Mouse (Mus musculus): ENCODE results near the gene Hsp90b1. TPM values are rescaled to one million over a fixed set of nuclear protein-coding genes. Genes with fewer than 3 reads are reported as not detected.
"Not testable (repeated sequence)": the region's sequence is repeated elsewhere in the genome, so short reads cannot be mapped to it uniquely, and the experiment has no call there.

The Hsp90b1 gene
- polyA plus RNA-seq, 1 experiment from 2014 or later: 756 TPM

- H3K4me1 ChIP-seq (ENCODE audit: control insufficient read depth, insufficient read depth, low read length): peaks cover 17% of the 10 kb centered on the region
- H3K4me2 ChIP-seq (ENCODE audit: low read depth, low read length): 0 out of 2 replicates have a peak overlapping the region, but pooled peaks have one; percentile 67
- peak overlapping the region; percentile 98; the same call in 1 of the 2 replicates for H3K27ac ChIP-seq (ENCODE audit: low read length)
- H3K4me3 ChIP-seq (ENCODE audit: low read length): no peak overlapping the region
- ATAC-seq: no peak
- H3K9ac ChIP-seq (ENCODE audit: low read depth, low read length): no peak overlapping the region
- H3K27me3 ChIP-seq (replicated peaks; ENCODE audit: control insufficient read depth, insufficient read depth, low read length): no peaks in the 10 kb centered on the region
- WGBS: 79% methylated on average over 3 of the region's 3 CpGs
- no peaks in the 10 kb centered on the region for H3K36me3 ChIP-seq (ENCODE audit: control insufficient read depth, insufficient read depth, low read length)
- H3K9me3 ChIP-seq (ENCODE audit: control insufficient read depth, low read length): no peaks in the 10 kb centered on the region
These were observed 1.8 kb upstream of the Hsp90b1 start for GRCm38 (mm10) chr10:86707134-86707533.

- H3K4me2 ChIP-seq (ENCODE audit: low read depth, low read length): peak overlapping the region; percentile 67
- 3% methylated on average over 33 of the region's 33 CpGs for WGBS
These were observed 828 bp upstream of the Hsp90b1 start for GRCm38 (mm10) chr10:86705922-86706752.

GRCm38 (mm10) chr10:86704589-86705191, 619 bp downstream of the Hsp90b1 start:
- no peaks in the 10 kb centered on the region for H3K9me3 ChIP-seq (ENCODE audit: control insufficient read depth, low read length)
- ATAC-seq: peak; percentile 8
- under 1% methylated on average over 33 of the region's 33 CpGs for WGBS
- peak overlapping the region; percentile 92 for H3K27ac ChIP-seq (ENCODE audit: low read length)
- H3K4me3 ChIP-seq (ENCODE audit: low read length): peak overlapping the region; percentile 90
- H3K9ac ChIP-seq (ENCODE audit: low read depth, low read length): peak overlapping the region; percentile 98
- peaks cover 10% of the 10 kb centered on the region; the same call in 1 of the 2 replicates for H3K36me3 ChIP-seq (ENCODE audit: control insufficient read depth, insufficient read depth, low read length)
- peak overlapping the region; percentile 73 for H3K4me2 ChIP-seq (ENCODE audit: low read depth, low read length)
- peaks cover 35% of the 10 kb centered on the region for H3K4me1 ChIP-seq (ENCODE audit: control insufficient read depth, insufficient read depth, low read length)
- H3K27me3 ChIP-seq (replicated peaks; ENCODE audit: control insufficient read depth, insufficient read depth, low read length): no peaks in the 10 kb centered on the region

More at GRCm38 (mm10) chr10:86705922-86706752, 828 bp upstream of the Hsp90b1 start:
- Histone ChIP-seq H3K9me3 (ENCODE audit: control insufficient read depth, low read length) (no peaks in the 10 kb centered on the region), H3K27me3 (replicated peaks; ENCODE audit: control insufficient read depth, insufficient read depth, low read length) (no peaks in the 10 kb centered on the region), H3K27ac (ENCODE audit: low read length) (peak overlapping the region; percentile 98), H3K9ac (ENCODE audit: low read depth, low read length) (peak overlapping the region; percentile 77), H3K4me3 (ENCODE audit: low read length) (peak overlapping the region; percentile 90), H3K4me1 (ENCODE audit: control insufficient read depth, insufficient read depth, low read length) (peaks cover 24% of the 10 kb centered on the region), H3K36me3 (ENCODE audit: control insufficient read depth, insufficient read depth, low read length) (peaks cover 5% of the 10 kb centered on the region; the same call in 1 of the 2 replicates)
- peak; percentile 89 for ATAC-seq

GRCm38 (mm10) chr10:86704141-86704540, 1.2 kb downstream of the Hsp90b1 start:
- Histone ChIP-seq H3K36me3 (ENCODE audit: control insufficient read depth, insufficient read depth, low read length) (peaks cover 10% of the 10 kb centered on the region; the same call in 1 of the 2 replicates), H3K27me3 (replicated peaks; ENCODE audit: control insufficient read depth, insufficient read depth, low read length) (no peaks in the 10 kb centered on the region), H3K4me3 (ENCODE audit: low read length) (peak overlapping the region; percentile 90), H3K9ac (ENCODE audit: low read depth, low read length) (peak overlapping the region; percentile 98), H3K27ac (ENCODE audit: low read length) (no peak overlapping the region), H3K9me3 (ENCODE audit: control insufficient read depth, low read length) (no peaks in the 10 kb centered on the region), H3K4me1 (ENCODE audit: control insufficient read depth, insufficient read depth, low read length) (peaks cover 35% of the 10 kb centered on the region), H3K4me2 (ENCODE audit: low read depth, low read length) (peak overlapping the region; percentile 73)
- ATAC-seq: no peak
- WGBS: 2% methylated on average over 8 of the region's 8 CpGs

- no peaks in the 10 kb centered on the region for H3K27me3 ChIP-seq (replicated peaks; ENCODE audit: control insufficient read depth, insufficient read depth, low read length)
- H3K4me2 ChIP-seq (ENCODE audit: low read depth, low read length): peak overlapping the region; percentile 73
- ATAC-seq: no peak
- peak overlapping the region; percentile 90 for H3K4me3 ChIP-seq (ENCODE audit: low read length)
- 60% methylated on average over 4 of the region's 4 CpGs for WGBS
- H3K27ac ChIP-seq (ENCODE audit: low read length): no peak overlapping the region
- no peaks in the 10 kb centered on the region for H3K9me3 ChIP-seq (ENCODE audit: control insufficient read depth, low read length)
- H3K36me3 ChIP-seq (ENCODE audit: control insufficient read depth, insufficient read depth, low read length): peaks cover 13% of the 10 kb centered on the region; the same call in 1 of the 2 replicates
- peak overlapping the region; percentile 98 for H3K9ac ChIP-seq (ENCODE audit: low read depth, low read length)
- peaks cover 35% of the 10 kb centered on the region for H3K4me1 ChIP-seq (ENCODE audit: control insufficient read depth, insufficient read depth, low read length)
These were observed 1.9 kb downstream of the Hsp90b1 start for GRCm38 (mm10) chr10:86703375-86703774.

- 56% methylated on average over 4 of the region's 4 CpGs for WGBS
- Histone ChIP-seq H3K27me3 (replicated peaks; ENCODE audit: control insufficient read depth, insufficient read depth, low read length) (no peaks in the 10 kb centered on the region), H3K36me3 (ENCODE audit: control insufficient read depth, insufficient read depth, low read length) (peaks cover 17% of the 10 kb centered on the region; the same call in 1 of the 2 replicates), H3K4me3 (ENCODE audit: low read length) (peak overlapping the region; percentile 30), H3K9ac (ENCODE audit: low read depth, low read length) (no peak overlapping the region; the same call in 1 of the 2 replicates), H3K27ac (ENCODE audit: low read length) (no peak overlapping the region), H3K4me1 (ENCODE audit: control insufficient read depth, insufficient read depth, low read length) (peaks cover 35% of the 10 kb centered on the region), H3K4me2 (ENCODE audit: low read depth, low read length) (peak overlapping the region; percentile 73), H3K9me3 (ENCODE audit: control insufficient read depth, low read length) (no peaks in the 10 kb centered on the region)
- ATAC-seq: no peak
These were observed 2.9 kb downstream of the Hsp90b1 start for GRCm38 (mm10) chr10:86702312-86702920.

GRCm38 (mm10) chr10:86700973-86701372, 4.3 kb downstream of the Hsp90b1 start:
- Histone ChIP-seq H3K36me3 (ENCODE audit: control insufficient read depth, insufficient read depth, low read length) (peaks cover 17% of the 10 kb centered on the region; the same call in 1 of the 2 replicates), H3K4me3 (ENCODE audit: low read length) (peak overlapping the region; percentile 18; the same call in 1 of the 2 replicates), H3K9me3 (ENCODE audit: control insufficient read depth, low read length) (no peaks in the 10 kb centered on the region), H3K9ac (ENCODE audit: low read depth, low read length) (peak overlapping the region; percentile 30; the same call in 1 of the 2 replicates), H3K27ac (ENCODE audit: low read length) (no peak overlapping the region), H3K4me2 (ENCODE audit: low read depth, low read length) (peak overlapping the region; percentile 35), H3K4me1 (ENCODE audit: control insufficient read depth, insufficient read depth, low read length) (peaks cover 31% of the 10 kb centered on the region), H3K27me3 (replicated peaks; ENCODE audit: control insufficient read depth, insufficient read depth, low read length) (no peaks in the 10 kb centered on the region)
- WGBS: 58% methylated on average over 3 of the region's 3 CpGs
- ATAC-seq: no peak

GRCm38 (mm10) chr10:86700251-86700650, 5.1 kb downstream of the Hsp90b1 start:
- H3K27me3 ChIP-seq (replicated peaks; ENCODE audit: control insufficient read depth, insufficient read depth, low read length): no peaks in the 10 kb centered on the region
- no peak for ATAC-seq
- peaks cover 31% of the 10 kb centered on the region for H3K4me1 ChIP-seq (ENCODE audit: control insufficient read depth, insufficient read depth, low read length)
- H3K4me2 ChIP-seq (ENCODE audit: low read depth, low read length): peak overlapping the region; percentile 35
- H3K4me3 ChIP-seq (ENCODE audit: low read length): peak overlapping the region; percentile 0; the same call in 1 of the 2 replicates
- no peak overlapping the region for H3K9ac ChIP-seq (ENCODE audit: low read depth, low read length)
- 57% methylated on average over 3 of the region's 3 CpGs for WGBS
- H3K27ac ChIP-seq (ENCODE audit: low read length): no peak overlapping the region
- no peaks in the 10 kb centered on the region for H3K9me3 ChIP-seq (ENCODE audit: control insufficient read depth, low read length)
- peaks cover 22% of the 10 kb centered on the region for H3K36me3 ChIP-seq (ENCODE audit: control insufficient read depth, insufficient read depth, low read length)

- 22% methylated on average over 9 of the region's 9 CpGs for WGBS
- H3K4me2 ChIP-seq (ENCODE audit: low read depth, low read length): peak overlapping the region; percentile 66
- H3K27ac ChIP-seq (ENCODE audit: low read length); H3K9me3 ChIP-seq (ENCODE audit: control insufficient read depth, low read length); H3K27me3 ChIP-seq (replicated peaks; ENCODE audit: control insufficient read depth, insufficient read depth, low read length); ATAC-seq; H3K4me1 ChIP-seq (ENCODE audit: control insufficient read depth, insufficient read depth, low read length); H3K36me3 ChIP-seq (ENCODE audit: control insufficient read depth, insufficient read depth, low read length): not testable (repeated sequence)
- H3K4me3 ChIP-seq (ENCODE audit: low read length): peak overlapping the region; percentile 70
- peak overlapping the region; percentile 87 for H3K9ac ChIP-seq (ENCODE audit: low read depth, low read length)
These were observed 19.3 kb downstream of the Hsp90b1 start for GRCm38 (mm10) chr10:86686017-86686360.

Measured in intestine, embryonic 16.5 days (tissue).